Mouse (Mus musculus): ENCODE measurements at regions not wholly inside any gene's neighbourhood (a gene's known extent, or its start where the extent isn't known, plus 50 kb on each side); places are given as distances from the start of the nearest gene placed in this dataset.

DNA sequence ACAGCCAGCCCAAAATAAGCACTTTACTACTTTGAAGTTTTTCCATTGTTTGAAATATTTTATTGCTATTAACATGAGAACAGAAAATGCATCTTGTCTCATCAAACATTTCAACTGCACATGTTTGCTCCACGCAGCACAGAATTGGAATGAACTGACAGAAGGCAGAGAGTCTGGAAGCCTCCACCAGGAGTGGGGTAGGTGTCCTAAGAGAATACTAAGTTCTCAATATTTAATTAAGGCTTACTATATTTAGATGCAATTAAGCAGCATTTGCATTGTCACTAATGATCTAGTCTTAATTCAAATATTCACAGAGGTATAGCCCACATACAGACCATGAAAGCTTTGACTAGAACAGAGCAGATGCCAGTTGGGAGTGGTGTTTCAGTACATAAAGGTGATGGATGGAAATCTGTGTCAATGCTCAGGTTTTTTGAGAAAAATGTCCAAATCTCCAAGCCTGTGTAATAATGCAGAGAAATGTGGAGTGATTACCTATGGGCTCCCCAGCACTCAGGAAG, 491.2 kb downstream of the Tm4sf1 start:
- no peak for DNase-seq (ENCODE audit: low read depth, low spot score)

DNA sequence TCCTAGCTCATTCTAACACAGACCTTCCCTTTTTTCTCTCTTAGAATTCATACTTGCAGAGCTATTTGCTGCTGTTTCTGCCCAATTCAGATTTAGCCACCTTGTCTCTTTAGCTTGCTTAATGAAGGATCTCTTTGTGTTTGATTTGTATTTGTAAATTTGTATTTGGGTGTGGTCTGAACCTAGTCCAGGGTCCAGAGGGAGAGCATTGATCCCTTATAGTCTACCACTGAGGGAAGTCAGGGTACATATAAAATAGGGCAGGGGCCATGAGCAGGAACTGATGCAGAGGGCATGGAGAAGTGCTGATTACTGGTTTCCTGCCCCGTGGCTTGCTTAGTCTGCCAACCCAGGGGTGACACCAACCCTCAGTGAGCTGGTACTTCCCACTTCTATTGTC, 508.7 kb downstream of the Tm4sf1 start:
- DNase-seq (ENCODE audit: low read depth, low spot score), result no peak

DNA sequence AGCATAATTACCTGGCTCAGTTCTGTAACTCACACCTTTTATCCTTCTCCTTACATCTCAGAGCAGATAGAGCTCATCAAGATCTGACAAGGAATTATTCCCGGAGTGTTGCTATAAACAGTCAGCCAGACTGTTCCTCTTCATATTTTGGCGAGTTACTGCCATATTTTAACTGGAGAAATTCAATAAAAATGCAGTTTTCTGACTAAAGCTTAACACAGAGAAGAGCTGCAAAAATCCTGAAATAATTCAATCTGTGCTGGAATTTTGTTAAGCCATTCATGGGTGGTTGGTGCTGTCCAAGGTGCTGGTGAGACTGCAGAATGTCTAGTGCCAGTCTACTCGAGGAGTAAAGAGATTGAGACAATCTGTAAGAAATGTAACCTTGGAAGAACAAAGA, 512.6 kb downstream of the Tm4sf1 start:
- DNase-seq (ENCODE audit: low read depth, low spot score), result peak; percentile 30

DNA sequence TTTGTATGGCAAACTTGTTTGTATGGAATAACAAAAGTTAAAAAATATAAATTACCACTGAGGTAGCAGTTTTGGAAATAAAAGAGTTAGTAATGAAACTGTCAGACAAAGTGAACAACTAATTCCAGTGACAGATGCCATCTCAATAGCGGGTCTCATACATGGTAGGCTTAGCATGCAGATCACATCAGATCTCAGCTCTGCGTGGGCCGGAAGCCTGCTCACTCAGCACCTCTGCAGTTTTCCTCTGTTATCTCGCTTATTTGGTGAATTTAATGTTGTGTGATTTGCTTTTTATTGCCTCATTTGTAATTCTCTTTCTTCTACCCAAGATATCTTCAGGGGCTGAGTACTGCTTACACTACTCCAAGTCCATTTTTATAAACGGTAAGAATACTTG, 527.9 kb downstream of the Tm4sf1 start:
- no peak for DNase-seq (ENCODE audit: low read depth, low spot score)

DNA sequence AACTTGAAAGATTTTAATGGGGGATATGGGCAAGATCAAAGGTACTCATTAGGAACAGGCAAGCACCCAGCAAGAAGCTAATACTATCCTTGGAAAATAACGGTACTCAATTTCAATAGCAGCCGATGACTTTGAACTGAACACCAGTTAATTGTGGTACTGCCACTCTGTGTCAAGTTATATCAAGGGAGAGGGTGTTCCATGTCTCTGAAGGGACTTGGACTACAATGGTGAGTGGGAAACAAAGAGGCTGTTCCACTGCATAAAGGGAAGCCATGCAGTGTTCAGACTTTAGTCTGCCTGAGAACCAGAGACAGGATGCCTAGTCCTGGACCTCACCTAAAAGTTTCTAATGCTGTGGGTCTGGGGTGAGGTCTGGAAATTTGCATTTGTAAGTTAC, 531.6 kb downstream of the Tm4sf1 start:
- DNase-seq (ENCODE audit: low read depth, low spot score), result no peak

DNA sequence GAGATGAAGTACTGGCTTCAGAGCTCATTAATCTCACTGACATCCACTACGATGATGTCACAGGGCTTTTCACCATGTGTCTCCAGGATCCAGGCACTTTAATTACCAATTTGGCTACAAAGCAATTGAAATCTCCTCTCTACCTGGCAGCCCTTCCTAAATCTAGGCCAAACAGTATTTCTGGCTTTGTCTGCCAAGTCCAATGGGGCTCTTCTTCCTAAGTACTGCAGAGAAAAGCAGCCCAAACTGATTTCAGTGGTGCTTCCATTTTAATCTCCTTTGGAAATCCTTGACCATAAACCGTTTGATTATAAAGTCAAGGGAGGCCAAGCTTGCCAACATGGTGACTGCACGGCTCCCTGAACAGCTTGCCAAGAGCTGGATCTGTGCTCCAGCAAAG, 534.7 kb downstream of the Tm4sf1 start:
- no peak for DNase-seq (ENCODE audit: low read depth, low spot score)

DNA sequence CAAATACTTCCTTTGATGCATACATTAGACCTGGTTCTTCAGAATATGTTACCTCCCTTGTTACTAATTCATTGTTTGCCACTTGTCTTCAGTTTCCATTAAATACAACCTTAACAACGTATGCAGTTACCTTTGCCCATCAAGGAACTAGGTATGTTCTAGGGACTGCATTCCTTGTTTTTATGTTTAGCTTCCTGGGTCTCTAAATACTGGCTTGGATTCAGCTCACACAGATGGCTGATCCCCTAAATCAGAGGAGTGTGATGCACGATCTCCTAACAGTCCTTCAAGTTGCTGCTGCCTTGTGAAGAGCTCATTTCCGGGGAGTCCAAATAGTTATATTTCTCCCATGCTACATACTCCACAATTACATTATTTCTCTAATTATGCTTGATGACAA, 537.5 kb downstream of the Tm4sf1 start:
- DNase-seq (ENCODE audit: low read depth, low spot score), result no peak

DNA sequence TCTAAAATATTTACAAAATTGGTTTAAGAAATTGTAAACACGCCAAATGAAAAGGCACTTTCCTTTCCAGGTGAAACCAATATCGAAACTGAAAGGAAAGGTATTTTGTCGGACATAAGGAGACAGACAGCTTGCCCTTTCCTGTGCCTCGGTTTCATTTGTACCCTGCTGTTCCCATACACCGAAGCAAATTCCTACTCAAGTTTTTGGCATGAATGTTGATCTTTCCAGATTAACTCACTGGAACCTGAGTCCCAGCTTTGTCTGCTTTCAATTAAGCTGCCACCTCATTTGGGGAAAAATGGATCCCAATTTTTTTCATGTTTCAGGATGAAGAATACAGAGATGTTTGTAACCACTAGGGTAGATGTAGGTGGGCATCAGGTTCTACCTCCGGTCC, 537.9 kb downstream of the Tm4sf1 start:
- no peak for DNase-seq (ENCODE audit: low read depth, low spot score)

DNA sequence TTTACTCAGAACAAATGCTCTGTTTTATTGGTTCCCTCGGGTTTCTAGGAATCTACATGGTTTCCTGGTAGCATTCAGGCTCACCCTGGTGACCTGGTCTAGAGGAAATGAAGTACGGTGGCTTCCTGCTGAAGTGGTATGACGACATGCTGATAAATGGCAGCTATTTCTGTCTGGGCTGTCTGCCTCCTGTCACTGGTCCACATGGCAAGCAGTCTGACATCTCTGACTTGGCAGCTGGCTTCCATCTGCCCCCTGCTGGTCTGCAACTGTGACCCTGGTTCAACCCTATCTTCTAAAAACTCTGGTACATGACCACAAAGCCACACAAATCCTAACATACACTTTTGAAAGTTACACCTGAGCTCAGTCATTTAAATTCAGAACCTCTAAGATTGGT, 548.1 kb downstream of the Tm4sf1 start:
- peak; percentile 9 for DNase-seq (ENCODE audit: low read depth, low spot score)

DNA sequence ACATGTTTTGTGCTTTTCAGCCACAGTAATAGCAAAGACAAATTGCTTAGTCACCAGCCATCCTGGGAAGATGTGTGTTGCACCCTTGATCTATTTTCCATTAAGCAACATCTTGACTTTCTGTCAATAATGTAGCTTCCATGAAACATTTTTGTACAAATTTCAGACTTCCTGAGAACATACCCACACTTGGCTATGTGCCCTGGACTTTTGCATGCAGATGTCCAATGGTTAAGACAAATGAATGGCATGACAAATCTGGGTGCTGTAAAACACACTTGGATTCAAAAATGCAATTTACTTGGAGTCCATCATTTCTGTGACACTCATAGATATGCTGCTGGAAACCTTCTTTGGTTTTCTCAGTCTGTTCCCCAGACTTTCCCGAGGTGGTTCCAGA, 549.9 kb downstream of the Tm4sf1 start:
- DNase-seq (ENCODE audit: low read depth, low spot score), result no peak

DNA sequence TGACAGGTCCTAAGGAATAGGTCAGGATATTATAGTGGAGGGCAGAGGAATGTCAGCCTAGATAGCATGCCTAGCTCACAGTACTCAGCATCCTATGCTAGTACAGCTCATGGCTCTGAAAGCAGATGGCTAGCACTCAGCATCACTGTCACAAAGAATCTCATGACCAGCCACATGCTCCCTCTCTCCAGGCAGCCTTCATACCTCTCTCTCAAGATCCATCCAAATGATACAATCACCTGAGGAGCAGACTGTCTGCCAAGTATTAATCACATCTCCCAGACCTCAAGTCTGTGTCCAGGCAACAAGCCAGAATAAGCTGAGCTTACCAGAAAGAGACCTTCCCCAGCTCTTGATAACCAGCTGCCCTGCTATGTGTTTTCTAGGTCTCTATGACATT, 557.4 kb upstream of the Nbea start:
- no peak for DNase-seq (ENCODE audit: low read depth, low spot score)

DNA sequence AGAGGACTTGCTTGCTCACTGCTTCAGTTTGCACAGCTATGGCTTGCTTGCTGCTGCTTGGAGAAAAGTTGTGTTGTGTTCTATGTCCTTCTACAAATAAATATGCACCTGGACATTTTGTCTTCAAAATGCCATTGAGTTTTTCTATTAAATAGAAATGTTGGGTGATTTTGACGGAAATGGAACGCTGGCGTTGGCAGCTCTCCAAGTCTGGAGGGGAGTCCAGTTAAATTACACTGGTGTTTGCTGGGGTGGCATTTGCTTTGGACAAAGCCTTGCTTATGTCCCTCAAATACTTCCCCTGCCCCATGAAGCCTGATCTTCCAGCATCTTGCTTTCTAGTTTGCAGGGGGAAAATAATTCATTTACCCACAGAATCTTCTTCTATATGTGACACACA, 556.0 kb upstream of the Nbea start:
- DNase-seq (ENCODE audit: low read depth, low spot score), result no peak

DNA sequence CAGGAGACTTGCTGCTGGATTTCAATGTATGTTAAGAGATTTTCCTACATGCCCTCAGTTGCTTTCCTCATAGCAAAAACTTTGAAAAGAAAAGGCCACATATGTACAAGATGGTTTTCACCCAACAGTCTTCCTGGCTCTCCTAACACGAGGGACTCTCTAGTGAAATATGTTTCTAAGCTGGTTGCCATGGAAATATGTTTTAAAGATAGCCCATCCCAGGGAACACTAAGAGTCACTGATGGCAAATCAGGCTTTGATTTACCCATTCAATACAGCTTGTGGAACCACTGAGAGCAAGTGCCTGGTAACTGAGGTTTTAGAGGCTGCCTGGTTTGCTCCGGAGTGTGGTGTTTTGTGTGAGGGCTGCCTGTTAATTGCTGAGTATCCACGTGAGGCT, 547.3 kb upstream of the Nbea start:
- DNase-seq (ENCODE audit: low read depth, low spot score), result no peak

DNA sequence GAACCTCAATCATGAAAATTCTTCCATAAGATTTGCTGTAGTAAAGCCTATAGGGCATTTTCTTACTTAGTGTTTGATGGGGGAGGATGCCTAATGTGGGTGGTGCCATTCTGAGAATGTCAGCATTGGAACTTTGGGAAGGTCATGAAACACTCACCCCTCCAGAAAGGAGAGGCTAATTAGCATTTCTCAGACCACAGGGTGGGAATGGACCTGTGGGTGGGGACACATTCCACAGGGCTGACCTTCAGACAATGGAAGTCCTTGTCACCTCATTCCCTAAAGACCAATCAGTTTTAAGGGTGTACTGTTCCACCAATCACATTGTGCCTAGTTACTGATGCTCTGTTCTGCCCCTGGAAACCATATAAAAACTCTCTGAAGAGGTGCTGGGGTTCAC, 541.5 kb upstream of the Nbea start:
- DNase-seq (ENCODE audit: low read depth, low spot score), result peak; percentile 68

DNA sequence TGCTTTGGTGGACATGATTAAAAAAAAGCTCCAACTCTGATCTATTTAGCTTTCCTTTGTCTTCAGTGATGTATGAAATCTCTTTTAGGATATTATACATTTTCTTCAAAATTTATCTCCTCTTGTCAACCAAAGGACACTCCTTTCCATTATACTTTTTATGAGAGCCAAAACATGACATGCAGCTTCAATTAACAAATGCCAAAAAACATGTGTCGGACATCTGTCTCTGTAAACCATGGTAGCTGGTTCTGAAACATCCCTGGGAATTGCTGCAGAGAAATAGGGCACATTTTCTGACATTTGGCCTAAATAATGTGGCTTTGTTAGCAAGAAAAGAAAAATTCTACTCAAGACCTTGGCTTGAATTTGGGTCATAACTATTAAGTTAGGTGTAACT, 524.8 kb upstream of the Nbea start:
- no peak for DNase-seq (ENCODE audit: low read depth, low spot score)

DNA sequence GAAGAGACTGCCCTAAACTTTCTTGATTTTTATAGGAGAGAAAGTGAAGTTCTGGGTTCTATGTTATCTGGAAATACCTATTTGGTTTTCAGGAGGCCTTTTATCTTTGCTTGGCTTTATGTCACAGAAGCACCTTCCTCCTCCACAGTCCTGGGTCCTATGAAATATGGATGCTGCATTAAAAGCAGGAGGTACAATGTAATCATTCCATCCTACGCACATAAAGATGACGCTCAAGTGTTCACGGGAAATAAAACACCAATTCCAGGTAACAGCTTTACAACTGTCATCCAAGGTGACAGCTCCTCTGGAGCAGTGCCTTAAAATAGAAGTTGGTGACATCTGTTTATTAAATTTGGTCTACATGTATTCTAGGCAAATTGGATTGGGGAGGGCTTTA, 523.8 kb upstream of the Nbea start:
- no peak for DNase-seq (ENCODE audit: low read depth, low spot score)

DNA sequence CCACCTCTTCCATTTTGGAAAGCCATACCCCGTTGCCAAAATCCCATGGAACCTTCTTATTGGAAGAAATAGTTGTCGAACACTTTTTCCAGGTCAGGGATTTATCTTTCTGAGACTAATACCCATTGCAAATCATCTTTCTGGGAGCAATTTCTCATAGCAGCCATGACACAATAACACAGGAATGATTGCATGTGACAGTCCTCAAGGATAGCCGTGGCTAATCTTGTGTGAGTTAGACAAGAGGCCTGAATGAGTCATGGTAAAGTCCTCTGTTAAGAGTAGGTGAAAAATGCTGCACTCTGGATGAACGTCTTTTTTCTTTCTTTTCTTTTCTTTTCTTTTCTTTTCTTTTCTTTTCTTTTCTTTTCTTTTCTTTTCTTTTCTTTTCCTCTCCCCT, 522.5 kb upstream of the Nbea start:
- DNase-seq (ENCODE audit: low read depth, low spot score), result no peak

DNA sequence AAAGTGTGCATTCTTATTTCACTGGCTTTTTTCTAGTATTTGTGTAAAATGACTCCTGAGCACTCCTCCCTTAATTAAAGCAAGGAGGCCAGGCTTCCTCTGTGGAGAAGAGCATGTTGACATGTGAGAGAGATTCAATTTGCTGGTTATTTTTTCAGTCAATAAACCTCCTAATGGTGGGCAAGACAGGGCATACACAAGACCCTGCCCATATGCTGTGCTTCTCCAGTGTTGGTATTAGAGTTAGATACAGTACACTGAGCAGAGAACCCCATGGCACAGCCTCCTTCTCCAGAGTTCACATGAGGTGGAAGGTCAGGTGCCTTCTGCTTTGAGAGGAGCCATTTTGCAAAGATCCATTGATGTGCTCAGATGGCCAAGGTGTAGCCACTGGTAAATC, 515.4 kb upstream of the Nbea start:
- no peak for DNase-seq (ENCODE audit: low read depth, low spot score)

DNA sequence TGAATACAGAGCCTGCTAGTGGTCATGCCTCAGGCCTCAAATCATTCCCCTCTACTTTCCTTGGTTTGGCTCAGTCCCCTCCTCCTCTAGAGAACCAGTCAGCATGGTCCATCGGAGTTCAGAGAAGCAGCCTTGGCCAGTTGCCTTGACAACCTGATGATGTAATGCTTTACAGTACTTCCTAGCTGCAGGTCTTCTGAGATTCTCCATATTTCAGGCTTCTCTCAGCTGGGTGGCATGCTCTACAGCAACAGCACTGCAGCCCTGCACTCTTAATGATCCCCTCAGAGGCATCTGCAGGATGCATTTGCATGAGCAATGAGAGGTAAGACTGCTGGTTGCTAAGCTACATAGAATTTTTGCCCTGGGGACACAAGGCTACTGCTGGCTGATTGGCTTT, 514.7 kb upstream of the Nbea start:
- peak; percentile 12 for DNase-seq (ENCODE audit: low read depth, low spot score)

DNA sequence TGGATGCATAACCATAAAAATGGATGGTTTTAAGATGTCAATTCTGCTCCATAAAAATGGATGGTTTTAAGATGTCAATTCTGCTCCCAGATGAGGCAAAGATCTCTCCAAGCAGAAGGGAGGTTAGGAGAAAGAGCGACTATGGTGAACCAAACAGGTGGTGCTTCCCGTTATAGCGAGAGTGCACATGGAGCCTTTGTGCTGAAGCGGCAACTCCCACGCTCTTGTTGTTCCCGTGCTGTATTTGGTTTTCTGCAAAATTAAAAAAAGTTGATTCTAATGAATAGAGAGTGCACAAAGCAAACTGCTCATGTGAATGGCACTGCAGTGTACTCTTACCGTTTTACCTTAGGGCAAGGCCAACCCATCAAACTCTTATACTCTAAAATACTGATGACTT, 497.5 kb upstream of the Nbea start:
- no peak for DNase-seq (ENCODE audit: low read depth, low spot score)

DNA sequence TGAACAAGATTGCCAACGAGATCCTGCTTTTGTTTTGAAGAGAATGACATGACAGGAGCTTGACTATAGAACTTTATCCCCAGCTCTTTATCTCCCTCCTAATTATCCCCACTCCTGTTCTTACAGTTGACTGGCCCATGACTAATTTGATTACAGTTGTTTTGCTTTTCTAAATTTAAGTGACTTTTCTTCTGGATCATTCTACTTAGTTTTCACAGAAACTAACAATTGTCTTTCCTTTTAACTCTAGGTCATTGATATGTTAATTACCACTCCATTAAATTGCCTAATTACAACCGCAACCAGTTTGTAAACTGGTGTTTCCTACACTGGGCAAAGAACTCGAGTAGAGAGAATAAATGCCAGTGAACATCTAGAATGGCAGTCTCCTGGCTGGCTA, 485.3 kb upstream of the Nbea start:
- DNase-seq (ENCODE audit: low read depth, low spot score), result no peak

DNA sequence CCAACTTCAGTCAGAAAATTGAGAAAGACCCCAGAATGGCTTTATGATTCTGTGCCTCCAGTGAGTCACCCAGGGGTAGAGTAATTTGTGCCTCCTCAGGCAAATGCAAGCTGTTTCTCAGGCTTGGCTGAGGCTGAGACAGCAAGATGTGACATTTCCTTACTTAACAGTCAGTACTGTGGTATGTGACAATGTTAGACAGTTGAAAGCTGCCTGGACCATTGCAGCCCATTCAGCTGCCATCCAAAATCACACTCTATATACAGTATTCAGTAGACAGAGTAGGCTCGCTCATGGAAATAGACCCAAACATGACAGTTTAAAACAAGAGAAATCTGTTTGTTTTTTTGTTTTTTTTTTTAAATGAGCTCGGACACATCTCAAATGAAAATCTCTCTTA, 477.1 kb upstream of the Nbea start:
- no peak for DNase-seq (ENCODE audit: low read depth, low spot score)

DNA sequence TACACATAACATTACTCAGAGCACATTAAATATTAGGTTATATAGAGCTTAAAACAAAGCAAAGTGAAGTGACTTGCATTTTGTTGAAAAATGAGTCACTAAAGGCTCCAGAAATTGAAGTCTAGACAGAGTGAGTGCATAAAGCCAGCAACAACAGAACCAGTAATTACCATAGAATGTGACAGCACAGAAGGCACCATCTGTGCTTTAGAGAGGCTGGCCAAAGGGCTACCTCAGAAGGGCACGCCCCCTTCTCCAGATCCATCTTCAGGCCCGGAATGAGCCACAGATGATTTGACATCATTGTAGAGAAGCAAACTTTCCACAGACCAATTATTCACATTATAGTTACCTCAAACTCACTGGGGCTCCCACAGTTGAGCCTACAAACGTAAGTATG, 463.8 kb upstream of the Nbea start:
- DNase-seq (ENCODE audit: low read depth, low spot score), result no peak

Data from R1 (cell line).